Mouse (Mus musculus): ENCODE measurements around the gene Gcgr. TPM values are rescaled to one million over a fixed set of nuclear protein-coding genes. Genes with fewer than 3 reads are reported as not detected.
A peak's percentile ranks its signal among the peaks of the same experiment; 100 is the strongest.

Gene Gcgr
- total and polyA plus RNA-seq, 3 experiments, result 0.09 to 0.20 (median 0.13) TPM

DNA sequence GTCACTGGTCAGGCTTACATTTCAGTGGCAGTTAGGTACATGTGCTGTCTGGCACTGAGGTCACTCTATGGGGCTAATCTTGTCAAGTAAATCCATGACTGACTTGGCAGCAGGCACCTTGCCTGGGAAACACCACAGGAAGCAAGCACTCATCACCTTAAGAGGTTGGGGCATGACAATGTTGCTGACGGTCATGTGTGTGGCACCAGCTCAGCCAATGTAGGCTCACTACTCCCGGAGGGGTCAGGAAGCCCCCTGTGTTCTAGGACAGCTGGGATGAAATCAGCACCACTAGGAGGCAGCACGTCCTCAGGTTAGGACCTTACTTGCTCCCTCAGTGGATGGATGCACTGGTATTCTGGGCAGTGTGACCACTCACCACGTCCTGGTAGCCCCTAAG lies 11.4 kb downstream of the Gcgr start:
- no peaks in the 10 kb centered on the region for H3K9me3 ChIP-seq (replicated peaks; ENCODE audit: low read length)
- TF ChIP-seq JUN (IDR thresholded peaks at IDR 0.05; ENCODE audit: insufficient read depth, low read depth, low read length), result no peak
- peak; percentile 45 for TF ChIP-seq SMC3 (IDR thresholded peaks at IDR 0.05; ENCODE audit: low read depth, low read length)
- no peak for TF ChIP-seq E2F4 (IDR thresholded peaks at IDR 0.05; ENCODE audit: insufficient replicate concordance, low read depth, low read length)
- TF ChIP-seq CHD1 (IDR thresholded peaks at IDR 0.05; ENCODE audit: low read depth, low read length), result no peak
- TF ChIP-seq ZC3H11A (IDR thresholded peaks at IDR 0.05; ENCODE audit: low read depth, low read length), result no peak
- no peak for TF ChIP-seq MXI1 (IDR thresholded peaks at IDR 0.05; ENCODE audit: low read depth, low read length)
- no peak for TF ChIP-seq USF1 (IDR thresholded peaks at IDR 0.05; ENCODE audit: low read depth, low read length)
- no peak for TF ChIP-seq TCF12 (IDR thresholded peaks at IDR 0.05; ENCODE audit: low read depth, low read length)
- no peak for TF ChIP-seq USF2 (conservative IDR thresholded peaks at IDR 0.05; ENCODE audit: low read depth, low read length)
- no peak for TF ChIP-seq MAZ (IDR thresholded peaks at IDR 0.05; ENCODE audit: low read depth, low read length)
- no peak for TF ChIP-seq SIN3A (IDR thresholded peaks at IDR 0.05; ENCODE audit: low read length)
- TF ChIP-seq HCFC1 (IDR thresholded peaks at IDR 0.05; ENCODE audit: low read depth, low read length), result no peak
- no peak for TF ChIP-seq MYC (IDR thresholded peaks at IDR 0.05; ENCODE audit: low read depth, low read length)
- TF ChIP-seq RCOR1 (conservative IDR thresholded peaks at IDR 0.05; ENCODE audit: low read depth, low read length), result no peak
- no peak for TF ChIP-seq MEF2A (IDR thresholded peaks at IDR 0.05; ENCODE audit: borderline replicate concordance, low read depth, low read length)
- TF ChIP-seq IRF4 (IDR thresholded peaks at IDR 0.05; ENCODE audit: low read depth, low read length), result peak; percentile 16; the same call in 1 of the 2 replicates
- no peak for TF ChIP-seq NELFE (IDR thresholded peaks at IDR 0.05; ENCODE audit: low read depth, low read length)
- peak; percentile 67 for TF ChIP-seq RAD21 (IDR thresholded peaks at IDR 0.05; ENCODE audit: low read depth, low read length)
- TF ChIP-seq NRF1 (IDR thresholded peaks at IDR 0.05; ENCODE audit: low read depth, low read length), result no peak
- no peak for TF ChIP-seq ZNF384 (IDR thresholded peaks at IDR 0.05; ENCODE audit: low read depth, low read length)
- TF ChIP-seq TBP (conservative IDR thresholded peaks at IDR 0.05; ENCODE audit: low read depth, low read length), result no peak
- TF ChIP-seq CTCF (conservative IDR thresholded peaks at IDR 0.05 in 1 of 2, IDR thresholded peaks at IDR 0.05 in 1 of 2; ENCODE audit: low read depth in 2 of 2, low read length in 2 of 2), result peak in 1 of 2 experiments; percentile 68; a peak in 2 of 4 replicates
- TF ChIP-seq ETS1 (conservative IDR thresholded peaks at IDR 0.05; ENCODE audit: low read depth, low read length), result no peak
- TF ChIP-seq ELF1 (IDR thresholded peaks at IDR 0.05; ENCODE audit: low read depth, low read length), result no peak
- TF ChIP-seq UBTF (IDR thresholded peaks at IDR 0.05; ENCODE audit: low read depth, low read length), result no peak
- H3K4me3 ChIP-seq (replicated peaks in 1 of 3; ENCODE audit: low read depth in 2 of 3, low read length in 2 of 3, poor library complexity in 1 of 3), result no peak overlapping the region
- H3K36me3 ChIP-seq (replicated peaks in 1 of 2; ENCODE audit: control insufficient read depth in 1 of 2, insufficient read depth in 1 of 2, low read length in 1 of 2), result peaks cover 29 to 57% of the 10 kb centered on the region in 2 experiments
- H3K4me2 ChIP-seq (ENCODE audit: insufficient read depth, low read depth, poor library complexity, severe bottlenecking), result no peak overlapping the region
- dilution Hi-C loops (cut with MboI; ENCODE audit: extremely low pct_ligation_motif_present, extremely low pct_unique_long_range_greater_than_20kb, low sequenced_read_pairs), result no loop called here
- no peak overlapping the region for H3K9ac ChIP-seq (ENCODE audit: insufficient read depth, low read depth)
- H3K27ac ChIP-seq (ENCODE audit: insufficient read depth, low read depth), result no peak overlapping the region
- no peak for DNase-seq (ENCODE audit: extremely low read depth)
- H3K27me3 ChIP-seq (replicated peaks), result no peaks in the 10 kb centered on the region
- H3K79me2 ChIP-seq (replicated peaks; ENCODE audit: control insufficient read depth, extremely low read depth, insufficient read depth, poor library complexity, severe bottlenecking), result no peaks in the 10 kb centered on the region
- in situ Hi-C loops (cut with MboI; ENCODE audit: low pct_ligation_motif_present, low pct_unique_long_range_greater_than_20kb, low sequenced_read_pairs), result no loop called here
- H3K4me1 ChIP-seq (ENCODE audit: control insufficient read depth in 1 of 2, insufficient read depth in 2 of 2), result peaks cover 16 to 24% of the 10 kb centered on the region in 2 experiments
